Mouse (Mus musculus) liver, adult 2 months (tissue): ENCODE results near the gene Ilk.

Experiments used
- CTCF ChIP-seq: fragments of 200-500 bp; IDR thresholded peaks from 2 replicates; pipeline ENCODE4 v1.5.1; 2011; ENCODE audit warnings: low read depth, low read length, control low read depth
- POLR2A ChIP-seq: fragments of 200-500 bp; IDR thresholded peaks from 2 replicates; pipeline ENCODE4 v1.6.1; 2011; ENCODE audit warnings: low read length, control low read depth; ENCODE audit not compliant: insufficient read depth; ENCODE audit errors: extremely low read depth

DNA sequence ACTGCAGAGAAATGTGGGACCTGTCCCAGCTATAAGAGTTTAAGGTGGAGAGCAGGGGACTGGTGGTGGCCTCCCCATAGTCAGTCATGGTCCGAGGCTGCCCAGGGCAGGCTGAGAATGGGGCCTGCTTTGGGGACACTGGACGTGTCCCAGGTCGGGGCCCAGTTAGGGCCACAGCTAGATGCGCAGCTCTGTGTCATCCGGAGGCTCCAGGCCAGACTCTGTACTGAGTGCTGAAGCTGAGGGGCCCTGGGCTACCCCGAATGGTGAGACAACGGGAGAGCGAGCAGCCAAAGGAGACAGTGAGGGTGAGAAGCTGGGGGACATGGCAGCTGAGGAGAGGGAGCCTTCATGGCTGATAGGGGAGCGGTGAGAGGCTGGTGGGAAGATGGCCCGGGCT lies 16.9 kb downstream of the Ilk start:
- no peak for TF ChIP-seq POLR2A
- no peak for TF ChIP-seq CTCF
